Mouse (Mus musculus) brain, embryonic 14.5 days (tissue): Measurements from ENCODE around the gene Tfap2b.

ENCODE experiments used
- CTCF ChIP-seq: fragments of 200-500 bp; IDR thresholded peaks from 2 replicates; pipeline ENCODE4 v1.5.1; 2012; ENCODE audit warnings: inconsistent platforms, mild to moderate bottlenecking, moderate library complexity, borderline replicate concordance; ENCODE audit not compliant: insufficient read depth, insufficient read length; ENCODE audit errors: extremely low read depth
- POLR2A ChIP-seq: fragments of 200-500 bp; IDR thresholded peaks from 2 replicates; pipeline ENCODE4 v1.6.1; 2012; ENCODE audit warnings: mild to moderate bottlenecking, inconsistent platforms, borderline replicate concordance; ENCODE audit not compliant: poor library complexity, insufficient read depth, insufficient read length, severe bottlenecking; ENCODE audit errors: extremely low read depth

GRCm38 (mm10) chr1:19240054-19240453 lies 31.3 kb downstream of the Tfap2b start:
- TF ChIP-seq CTCF (no peak), POLR2A (no peak)
